Mouse (Mus musculus) left cerebral cortex, adult 8-10 months (tissue): ENCODE measurements around the gene Fbxw11. TPM values are rescaled to one million over a fixed set of nuclear protein-coding genes. Genes with fewer than 3 reads are reported as not detected.
"Not testable (repeated sequence)": the region's sequence is repeated elsewhere in the genome, so short reads cannot be mapped to it uniquely, and the experiment has no call there.

Source experiments
- DNase-seq, 2 experiments: peaks; one replicate each; pipeline ENCODE4 v3.0.0; 2022; ENCODE audit warnings: low spot score in 2 of 2
- total RNA-seq, 4 experiments: library from RNA; stranded (reverse); gene quantifications; 2 replicates each; pipeline ENCODE4 v1.2.4; 2022

Fbxw11 gene
- total RNA-seq, 4 experiments from 2014 or later, result 109 to 129 (median 121) TPM

DNA sequence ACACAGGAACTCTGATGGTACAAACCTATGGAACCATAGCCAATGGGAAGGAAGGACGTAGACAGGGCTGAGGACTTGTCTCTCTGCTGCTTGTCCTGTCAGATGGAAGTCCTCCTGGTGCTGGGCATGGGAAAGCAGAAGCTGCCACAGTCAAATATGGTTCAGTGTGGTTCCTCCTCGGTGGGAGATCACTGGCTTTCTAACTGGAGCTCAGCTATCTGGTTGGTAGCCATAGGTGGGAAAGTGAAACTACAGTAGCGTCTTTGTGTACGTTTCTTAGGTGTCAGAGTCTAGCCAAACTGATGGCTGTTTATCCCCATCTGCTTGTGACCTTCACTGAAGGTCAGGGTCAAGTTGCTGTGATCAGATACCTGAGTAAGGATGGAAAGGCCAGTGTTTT is 29.0 kb downstream of the Fbxw11 start:
- no peak for DNase-seq

DNA sequence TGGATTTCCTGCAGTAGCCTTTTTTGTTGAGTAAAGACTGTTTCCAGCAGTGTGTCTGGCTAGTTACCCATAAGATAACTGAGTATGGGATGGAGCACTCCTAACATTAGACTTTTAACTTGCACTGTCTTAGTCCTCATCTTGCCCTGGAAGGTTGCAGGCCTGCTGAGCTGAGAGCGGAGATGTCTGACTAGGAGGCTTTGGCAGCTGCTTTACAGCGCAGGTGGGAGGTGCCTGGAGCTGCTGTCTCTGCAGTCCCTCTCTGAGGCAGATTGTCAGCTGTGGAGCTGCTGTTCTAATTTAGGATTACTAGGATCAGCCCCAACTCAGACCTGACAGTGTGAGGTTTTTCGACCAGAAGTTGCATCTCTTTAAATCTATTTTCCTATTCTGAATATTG is 34.3 kb downstream of the Fbxw11 start:
- DNase-seq, result peak in 1 of 2 experiments; percentile 65

DNA sequence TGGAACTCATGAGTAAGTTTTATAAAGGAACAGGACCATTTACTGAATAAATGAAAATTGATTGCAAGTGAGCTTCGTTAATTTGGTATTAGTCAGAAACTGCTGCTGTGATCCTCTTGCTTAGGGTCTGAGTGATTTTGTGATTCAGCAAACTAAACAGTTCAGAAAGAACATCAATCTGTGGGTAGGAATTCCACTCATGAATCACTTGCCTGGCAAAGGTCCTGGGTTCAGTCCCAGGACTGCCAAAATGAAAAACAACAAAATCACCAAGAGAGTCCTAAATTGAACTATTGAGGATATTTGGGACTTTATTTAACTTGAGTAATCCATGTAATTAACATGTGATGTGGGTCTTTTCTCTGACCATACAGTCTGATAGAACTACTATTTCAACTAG is 35.3 kb downstream of the Fbxw11 start:
- DNase-seq, result no peak

DNA sequence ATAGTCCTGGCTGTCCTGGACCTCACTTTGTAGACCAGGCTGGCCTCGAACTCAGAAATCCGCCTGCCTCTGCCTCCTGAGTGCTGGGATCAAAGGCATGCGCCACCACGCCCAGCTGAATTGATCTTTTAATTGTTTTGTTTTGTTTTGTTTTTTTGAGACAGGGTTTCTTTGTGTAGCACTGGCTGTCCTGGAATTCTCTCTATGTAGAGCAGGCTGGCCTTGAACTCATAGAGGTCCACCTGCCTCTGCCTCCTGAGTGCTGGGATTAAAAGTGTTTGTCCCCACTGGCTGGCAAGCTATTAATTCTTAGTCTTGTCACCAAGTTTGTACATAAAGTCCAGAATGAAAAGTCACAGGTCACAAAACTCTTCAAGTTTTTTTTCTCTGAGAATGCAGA is 36.6 kb downstream of the Fbxw11 start:
- not testable (repeated sequence) for DNase-seq

DNA sequence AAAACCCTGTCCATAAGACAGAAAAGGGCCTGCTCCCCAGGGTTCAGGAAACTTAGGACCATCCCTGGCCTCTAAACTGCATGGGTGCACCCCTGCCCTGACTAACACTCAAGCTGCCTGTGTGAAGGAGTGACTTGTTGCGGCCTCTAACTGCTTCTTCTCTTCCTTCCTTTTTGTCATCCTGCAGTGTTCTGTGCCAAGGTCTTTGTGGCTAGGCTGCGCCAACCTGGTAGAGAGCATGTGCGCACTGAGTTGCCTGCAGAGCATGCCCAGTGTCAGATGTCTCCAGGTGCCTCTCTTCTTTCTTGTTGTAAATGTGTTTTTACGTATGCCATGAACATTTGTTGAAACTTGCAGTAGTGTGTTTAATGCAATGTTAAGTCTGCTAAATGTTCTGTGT is 37.5 kb downstream of the Fbxw11 start:
- no peak for DNase-seq

DNA sequence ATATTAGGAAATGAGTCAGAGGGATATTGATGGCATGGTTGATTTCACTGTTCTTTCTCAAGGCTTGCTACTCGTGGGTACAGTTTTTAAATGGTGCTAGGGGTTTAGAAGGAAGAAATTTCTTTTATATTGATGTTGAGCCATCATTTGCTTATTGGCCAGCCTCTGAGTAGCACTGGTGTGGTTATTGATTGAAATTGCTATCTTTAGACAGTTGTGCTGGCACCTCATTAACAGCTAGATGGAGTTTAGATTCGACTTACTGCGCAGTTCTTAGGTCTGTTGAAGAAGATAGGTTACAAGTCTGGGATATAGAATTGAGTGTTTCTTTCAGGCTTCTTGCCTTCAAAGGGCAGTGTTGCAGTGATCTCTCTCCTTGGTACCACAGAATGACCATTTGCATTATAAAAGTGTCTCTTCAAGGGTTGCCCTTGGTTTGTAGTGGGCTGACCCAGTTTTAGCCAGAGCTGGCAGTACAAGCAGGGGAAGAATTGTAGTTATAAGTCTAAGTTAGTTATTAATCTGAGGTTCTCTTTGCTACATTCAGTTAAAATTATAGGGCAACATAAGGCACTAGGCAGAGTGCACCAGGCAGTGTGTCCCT is 38.8 kb downstream of the Fbxw11 start:
- no peak for DNase-seq

DNA sequence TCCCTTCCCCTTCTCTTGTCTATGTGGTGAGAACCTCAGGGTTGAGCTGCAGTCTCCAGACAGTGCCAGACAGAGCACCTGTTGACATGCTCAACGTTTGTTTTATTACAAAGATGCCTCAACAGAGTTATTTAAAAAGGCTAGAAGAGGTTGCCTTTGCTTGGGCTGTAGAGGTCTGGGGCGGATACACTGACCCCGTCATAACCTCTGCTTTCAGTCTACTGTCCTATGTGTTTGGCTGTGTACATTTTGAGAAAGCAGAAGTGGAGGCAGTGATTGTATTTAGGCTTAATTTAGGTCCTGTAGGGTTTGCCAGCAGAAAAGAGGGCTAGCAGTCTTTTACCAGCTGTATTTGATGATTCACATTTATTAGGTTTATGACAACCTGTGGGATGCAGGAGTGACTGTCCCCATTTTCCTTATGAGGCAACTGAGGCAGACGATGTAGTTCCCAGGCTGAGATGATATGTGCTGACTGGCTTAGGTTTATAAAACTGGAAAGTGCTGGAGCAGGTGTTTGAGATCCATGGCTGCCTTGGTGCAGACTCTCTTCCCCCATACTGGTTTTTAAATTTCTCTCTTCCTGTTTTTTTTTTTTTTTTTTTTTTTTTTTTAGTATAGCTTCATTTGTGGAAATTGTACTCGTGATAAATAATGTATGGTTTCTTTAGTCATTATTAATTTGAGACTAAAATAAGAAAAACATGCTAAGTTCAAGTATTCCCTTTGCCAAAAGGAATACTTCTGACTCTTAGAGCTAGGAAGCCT is 40.0 kb downstream of the Fbxw11 start:
- no peak for DNase-seq

DNA sequence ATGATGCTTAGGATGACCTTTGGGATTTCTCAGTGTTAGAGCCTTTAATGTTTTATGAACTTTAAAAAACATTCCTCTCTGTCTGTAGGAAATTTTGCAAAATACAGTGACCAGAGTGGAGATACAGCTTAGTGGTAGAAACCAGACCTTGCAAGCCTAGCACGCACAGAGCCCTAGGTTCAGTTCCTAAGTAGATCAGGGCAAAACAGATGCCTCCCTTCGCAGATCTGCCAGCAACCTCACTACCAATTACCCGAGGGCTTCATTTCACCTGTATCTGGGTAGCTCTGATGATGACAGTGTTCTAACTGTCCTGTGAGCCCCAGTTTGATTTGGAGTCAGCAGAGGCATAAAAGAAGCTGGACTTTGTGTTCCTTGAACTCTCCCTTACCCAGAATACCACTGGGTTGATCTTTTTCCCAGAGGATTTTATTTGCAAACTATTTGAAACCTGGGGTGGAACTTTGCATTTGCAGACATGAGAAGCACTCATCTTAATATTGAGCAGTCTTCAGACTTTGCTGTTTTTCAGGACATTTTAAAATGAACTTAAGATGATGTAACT is 42.2 kb downstream of the Fbxw11 start:
- no peak for DNase-seq

DNA sequence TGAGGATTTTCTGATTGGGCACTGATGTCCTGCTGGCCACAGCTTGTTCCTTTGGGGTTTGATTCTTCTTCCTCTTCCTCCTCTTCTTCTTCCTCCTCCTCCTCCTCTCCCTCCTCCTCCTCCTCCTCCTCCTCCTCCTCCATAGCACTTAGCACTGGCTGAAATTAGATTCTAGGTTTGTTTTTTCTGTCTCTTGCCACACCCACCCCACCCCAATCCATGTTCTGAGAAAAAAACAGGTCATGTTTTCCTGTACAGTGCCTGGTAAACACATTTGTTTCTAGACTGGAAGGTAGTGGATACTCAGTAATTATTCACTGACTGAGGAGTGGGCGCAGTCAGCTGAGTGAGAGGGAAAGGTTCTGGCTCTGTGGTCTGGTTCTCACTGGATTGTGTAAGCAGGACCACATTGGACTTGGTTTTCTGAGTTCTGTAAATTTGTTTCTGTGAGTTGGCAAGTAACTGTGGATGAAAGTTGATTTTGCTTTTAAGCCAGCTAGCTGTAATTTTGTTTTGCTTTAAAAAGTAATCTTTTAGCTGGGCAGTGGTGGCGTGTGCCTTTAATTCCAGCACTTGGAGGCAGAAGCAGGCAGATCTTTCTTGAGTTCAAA is 45.8 kb downstream of the Fbxw11 start:
- DNase-seq, result no peak

DNA sequence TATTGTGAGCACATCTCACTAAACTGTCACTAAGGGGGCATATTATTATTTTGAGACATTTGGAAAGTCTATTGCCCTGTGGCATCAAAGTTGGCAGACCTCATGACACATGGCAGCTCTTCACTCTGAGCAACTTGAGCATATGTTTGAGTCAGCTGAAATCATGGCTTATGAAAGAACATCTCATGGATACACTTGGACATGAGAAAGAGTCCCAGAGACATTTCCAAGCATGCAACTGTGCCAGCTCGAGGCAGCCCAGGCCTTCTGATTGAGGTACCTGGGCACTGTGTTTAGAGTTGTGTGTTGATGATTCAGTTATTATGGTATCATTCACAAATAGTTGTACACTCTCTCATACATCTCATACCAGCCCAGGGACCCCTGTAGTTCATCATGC is 47.0 kb downstream of the Fbxw11 start:
- no peak for DNase-seq

DNA sequence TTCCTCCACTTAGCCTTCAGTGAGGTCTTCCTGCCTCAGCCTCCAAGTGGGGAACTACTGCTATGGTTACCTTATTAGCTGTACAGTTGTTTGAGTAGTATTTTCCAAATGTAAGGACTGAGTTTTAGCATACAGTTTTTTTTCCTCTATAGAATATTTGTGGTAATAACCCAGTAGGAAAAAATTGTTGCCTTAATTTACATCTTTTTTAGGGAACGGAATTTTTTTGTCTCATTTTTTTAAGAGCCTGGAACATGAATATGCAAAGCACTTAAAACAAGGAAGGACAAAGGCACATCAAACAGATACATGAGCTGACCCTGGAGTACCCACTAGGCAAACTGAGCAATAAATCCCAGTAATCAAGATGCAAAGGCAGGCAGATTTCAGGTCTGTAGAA is 50.3 kb downstream of the Fbxw11 start:
- no peak for DNase-seq

DNA sequence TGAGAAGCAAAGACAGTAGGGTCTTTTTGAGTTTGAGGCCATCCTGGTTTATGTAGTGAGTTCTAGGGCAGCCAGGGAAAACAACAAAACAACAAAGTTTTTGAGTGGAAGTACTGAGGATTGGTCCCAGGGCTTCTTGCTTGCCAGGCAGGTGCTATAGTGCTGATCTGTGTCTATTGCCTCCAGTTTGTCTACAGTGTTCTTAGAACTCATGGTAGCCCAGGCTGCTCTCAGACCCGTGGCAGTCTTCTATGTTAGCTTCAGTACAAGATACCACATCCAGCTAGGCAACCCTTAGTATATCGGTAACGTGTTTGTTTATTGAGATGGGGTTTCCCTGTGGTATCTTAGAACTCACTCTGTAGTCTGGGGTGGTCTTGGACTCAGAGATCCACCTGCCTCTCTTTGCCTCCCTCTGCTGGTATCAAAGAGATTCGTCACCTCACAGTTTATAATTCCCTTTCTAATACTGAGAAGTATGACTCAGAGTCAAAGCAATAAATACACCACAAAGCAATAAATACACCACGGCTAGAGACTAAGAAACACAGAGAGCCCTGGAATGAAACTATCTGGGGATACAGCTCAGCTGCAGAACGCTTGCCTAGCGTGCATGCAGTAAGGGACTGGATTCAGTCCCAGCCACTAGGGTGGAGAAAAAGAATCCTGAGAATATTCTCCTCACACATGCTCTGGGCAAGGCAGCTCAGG is 51.1 kb downstream of the Fbxw11 start:
- no peak for DNase-seq

DNA sequence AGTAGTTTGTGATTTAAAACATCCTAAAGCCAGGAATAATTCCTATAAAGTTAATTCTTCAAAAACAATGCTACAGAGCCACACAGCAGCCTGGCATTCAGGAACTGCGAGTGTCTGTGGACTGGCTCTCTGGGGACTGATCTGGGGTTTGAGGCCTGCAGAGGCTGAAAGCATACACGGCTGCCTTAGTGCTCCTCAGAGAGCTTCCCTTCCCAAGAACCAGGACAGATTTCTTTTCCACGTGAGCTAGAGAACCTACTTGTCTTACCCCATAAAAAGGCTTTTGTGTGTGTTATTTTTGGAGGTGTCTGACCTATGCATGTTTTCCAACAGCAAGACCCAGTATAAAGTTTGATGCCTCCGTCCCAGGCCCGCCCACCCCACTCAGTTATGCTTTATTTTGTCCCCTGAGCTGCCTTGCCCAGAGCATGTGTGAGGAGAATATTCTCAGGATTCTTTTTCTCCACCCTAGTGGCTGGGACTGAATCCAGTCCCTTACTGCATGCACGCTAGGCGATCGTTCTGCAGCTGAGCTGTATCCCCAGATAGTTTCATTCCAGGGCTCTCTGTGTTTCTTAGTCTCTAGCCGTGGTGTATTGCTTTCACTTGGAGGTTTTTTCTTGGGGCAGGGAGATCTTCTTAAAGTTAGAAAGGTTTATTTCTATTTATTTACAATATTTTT is 51.9 kb downstream of the Fbxw11 start:
- DNase-seq, result not testable (repeated sequence)

DNA sequence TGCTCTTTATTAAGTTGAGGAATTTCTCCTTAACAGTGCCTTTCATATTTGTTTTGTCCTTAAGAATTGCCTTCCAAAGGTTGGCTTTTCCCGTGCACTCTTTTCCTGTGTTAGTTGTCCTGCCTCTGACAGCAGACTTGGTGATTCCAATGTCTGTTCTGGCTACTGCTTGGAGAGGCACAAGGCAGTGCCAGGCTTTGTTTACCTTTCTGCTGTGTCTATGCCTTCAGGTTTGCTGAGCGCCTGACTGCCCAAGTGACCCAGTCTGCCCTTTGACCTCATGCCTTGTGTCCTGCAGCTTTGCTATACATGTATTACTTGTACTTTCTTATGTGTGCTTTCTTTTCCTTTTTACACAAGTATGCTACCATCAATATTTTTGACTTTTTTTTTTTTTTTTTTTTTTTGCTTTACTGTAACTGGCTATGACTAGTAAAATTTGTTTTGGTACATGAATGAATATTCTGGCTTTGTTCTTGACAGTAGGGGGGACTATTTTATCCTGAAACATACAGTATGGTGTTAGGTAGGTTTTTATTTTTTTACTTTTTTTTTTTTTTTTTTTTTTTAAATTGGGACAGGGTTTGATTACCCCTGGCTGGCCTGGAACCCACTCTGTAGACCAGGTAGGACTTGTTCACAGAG is 54.0 kb downstream of the Fbxw11 start:
- no peak for DNase-seq

DNA sequence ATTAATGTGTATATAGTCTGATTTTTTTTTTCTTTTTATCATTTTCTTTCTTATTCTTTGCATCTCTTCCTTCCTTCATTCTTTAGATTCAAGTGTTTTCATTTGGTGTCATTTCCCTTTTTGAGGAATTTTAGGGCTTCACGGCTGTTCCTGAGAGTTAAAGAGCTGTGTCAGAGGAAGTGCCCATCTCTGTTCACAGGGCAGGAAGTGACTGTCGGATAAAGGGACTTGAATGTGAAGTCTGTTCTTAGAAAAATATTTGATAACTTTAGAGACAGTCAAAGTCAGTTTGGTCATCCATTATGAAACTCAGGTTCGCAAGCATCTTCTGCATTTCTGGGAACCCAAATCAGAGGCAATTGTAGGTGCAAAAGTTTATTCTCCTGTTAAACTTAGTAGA is 55.2 kb downstream of the Fbxw11 start:
- no peak for DNase-seq

DNA sequence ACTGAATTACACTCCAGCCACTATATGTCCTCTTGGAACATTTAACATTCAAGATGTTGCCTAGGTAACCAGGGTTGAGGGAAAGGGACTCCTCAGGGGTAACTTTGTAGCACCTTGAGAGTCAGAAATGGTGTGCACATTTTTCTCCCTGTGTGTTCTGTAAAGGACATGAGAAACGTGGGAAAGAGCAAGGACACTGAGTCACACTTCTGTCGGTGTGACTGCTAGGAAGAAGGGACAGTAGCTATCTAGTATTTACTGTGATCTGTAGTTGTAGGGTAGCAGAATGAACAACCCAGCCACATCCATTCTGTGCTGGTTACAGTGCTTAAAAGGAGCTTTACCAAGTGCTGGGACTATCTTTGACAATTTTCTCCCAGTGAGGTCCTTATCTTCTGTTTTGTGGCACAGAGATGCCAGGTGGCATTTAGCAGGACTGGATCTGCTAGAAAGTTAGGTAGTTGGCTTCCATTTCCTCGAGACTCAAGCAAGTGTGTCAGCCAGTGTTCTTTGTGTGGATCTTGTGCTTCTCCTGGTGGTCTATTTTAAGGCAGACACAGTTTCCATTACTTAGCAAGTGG is 57.5 kb downstream of the Fbxw11 start:
- DNase-seq, result no peak

DNA sequence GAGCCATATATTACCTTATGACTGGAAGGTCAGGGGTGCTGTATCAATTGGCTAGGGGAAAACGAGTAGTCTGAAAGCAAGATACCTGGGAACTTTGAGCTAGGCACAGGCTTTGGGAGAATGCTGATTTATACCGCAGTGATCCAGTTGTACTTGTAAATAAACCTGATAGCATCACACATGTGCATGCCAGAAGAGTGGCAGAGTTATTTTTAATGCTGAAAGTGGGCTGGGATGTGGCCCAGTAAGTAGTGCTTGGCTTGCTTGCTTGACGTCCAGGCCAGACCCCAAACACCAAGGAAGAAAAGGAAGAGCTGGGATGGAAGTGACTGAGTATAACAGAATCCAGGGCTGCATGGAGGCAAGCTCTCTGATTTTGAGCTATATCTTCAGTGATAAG is 59.0 kb downstream of the Fbxw11 start:
- DNase-seq, result no peak

DNA sequence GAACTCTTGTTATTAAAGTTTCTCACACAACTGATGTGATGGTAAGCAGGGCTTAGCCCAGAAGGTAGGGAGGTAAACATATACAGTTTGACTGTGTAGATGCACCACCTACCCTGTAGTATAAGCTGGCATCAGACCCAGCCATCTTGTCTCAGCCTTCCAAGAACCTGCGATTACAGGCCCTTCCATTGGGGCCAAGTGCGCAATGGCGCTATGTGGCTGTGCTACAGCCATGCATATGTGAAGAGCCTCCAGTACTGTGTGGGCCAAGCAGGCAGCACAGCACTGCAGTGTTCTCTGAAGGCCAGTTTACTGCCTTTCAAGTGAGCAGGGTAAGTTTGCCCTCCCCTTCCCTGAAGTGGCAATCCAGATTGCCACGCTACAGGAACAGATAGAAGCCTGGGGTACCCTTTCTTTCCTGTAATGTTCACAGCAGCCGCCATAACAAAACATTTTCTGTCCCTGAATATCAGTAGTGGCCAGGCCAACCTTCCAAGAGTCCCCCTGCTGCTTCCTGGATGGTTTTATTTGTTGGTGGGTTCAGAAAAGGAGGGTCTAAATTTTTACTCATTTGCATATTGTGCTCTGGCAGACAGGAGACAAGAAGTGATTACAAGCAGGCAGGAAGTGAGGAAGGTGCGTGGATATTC is 61.8 kb downstream of the Fbxw11 start:
- DNase-seq, result no peak

DNA sequence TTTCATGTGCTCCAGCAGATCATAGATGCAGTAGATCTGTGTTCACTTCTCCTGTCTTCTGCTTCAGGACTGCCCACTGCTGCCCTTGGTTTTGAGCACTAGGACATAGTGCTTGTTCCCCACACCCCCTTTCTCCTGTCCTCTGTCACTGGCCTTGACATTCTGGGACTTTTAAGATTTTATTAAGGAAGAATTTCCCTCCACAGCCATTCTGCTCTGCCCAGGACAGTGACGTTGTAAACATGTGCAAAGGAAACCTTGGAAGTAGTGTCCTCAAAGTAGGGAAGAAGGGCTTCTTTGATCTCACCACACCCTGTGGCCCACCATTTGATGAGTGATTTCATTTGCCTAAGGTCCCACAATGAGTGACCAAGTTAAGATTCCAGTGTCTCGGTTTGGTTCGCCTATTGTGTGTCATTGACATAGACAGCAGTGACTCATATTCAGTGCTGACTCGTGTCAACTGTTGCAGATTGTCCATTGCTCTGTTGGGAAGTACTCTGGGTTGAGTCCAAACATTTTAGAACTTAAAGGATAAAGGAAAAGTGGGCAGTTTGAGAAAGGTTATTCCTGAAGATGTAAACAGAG is 64.0 kb downstream of the Fbxw11 start:
- no peak for DNase-seq

DNA sequence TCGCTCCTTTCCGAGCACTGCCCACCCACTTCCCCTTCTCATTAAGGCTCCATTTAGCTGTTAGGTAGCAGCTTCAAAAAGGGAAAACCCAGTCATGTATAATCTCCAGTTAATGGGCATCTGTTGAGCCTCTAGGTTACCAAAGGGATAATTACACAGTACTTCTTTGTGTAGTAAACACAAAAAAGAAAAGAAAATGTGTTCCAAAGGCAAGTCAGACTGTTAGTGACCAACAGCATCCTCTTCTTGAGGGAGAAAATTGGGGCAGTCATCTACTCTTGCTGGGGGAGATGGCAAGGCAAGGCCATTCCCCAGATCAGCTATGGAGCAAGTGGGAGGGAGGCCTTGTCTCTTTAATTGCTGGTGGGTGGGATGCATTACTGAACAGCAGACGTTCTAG is 65.0 kb downstream of the Fbxw11 start:
- DNase-seq, result no peak
